Mouse (Mus musculus) liver, adult 2 months (tissue): ENCODE measurements around the gene Grn. TPM values are rescaled to one million over a fixed set of nuclear protein-coding genes. Genes with fewer than 3 reads are reported as not detected.
A peak's percentile ranks its signal among the peaks of the same experiment; 100 is the strongest.
"Not testable (repeated sequence)": the region's sequence is repeated elsewhere in the genome, so short reads cannot be mapped to it uniquely, and the experiment has no call there.

Experiments used
- DNase-seq: peaks from one replicate; pipeline ENCODE4 v3.0.0-alpha.2; 2011; ENCODE audit warnings: low read depth, low spot score; ENCODE audit errors: extremely low read depth
- H3K27ac ChIP-seq: fragments of 200-500 bp; replicated peaks from 2 replicates; pipeline ENCODE4 v1.5.1; 2012; ENCODE audit warnings: low read depth, mild to moderate bottlenecking, control low read depth, inconsistent platforms, low read length; ENCODE audit not compliant: insufficient read depth
- H3K27me3 ChIP-seq: fragments of 200-500 bp; 2 replicates; pipeline ENCODE4 v1.6.1; 2012; ENCODE audit warnings: mild to moderate bottlenecking, moderate library complexity, low read length, inconsistent platforms; ENCODE audit not compliant: control insufficient read depth, insufficient read depth
- H3K36me3 ChIP-seq: fragments of 200-500 bp; 2 replicates; pipeline ENCODE4 v1.6.1; 2012; ENCODE audit warnings: low read length, inconsistent platforms; ENCODE audit not compliant: control insufficient read depth, insufficient read depth
- H3K4me1 ChIP-seq: fragments of 200-500 bp; 2 replicates; pipeline ENCODE4 v1.6.1; 2011; ENCODE audit warnings: low read length; ENCODE audit not compliant: control insufficient read depth, insufficient read depth
- H3K4me3 ChIP-seq: fragments of 200-500 bp; 2 replicates; pipeline ENCODE4 v1.5.1; 2011; ENCODE audit warnings: low read depth, mild to moderate bottlenecking, control low read depth, low read length, moderate library complexity; ENCODE audit not compliant: insufficient read depth
- H3K79me2 ChIP-seq: fragments of 200-500 bp; 2 replicates; pipeline ENCODE4 v1.6.1; 2012; ENCODE audit warnings: inconsistent platforms, mild to moderate bottlenecking, low read length, moderate library complexity; ENCODE audit not compliant: control insufficient read depth, insufficient read depth
- H3K9ac ChIP-seq: fragments of 200-500 bp; 2 replicates; pipeline ENCODE4 v1.6.1; 2012; ENCODE audit warnings: low read depth, mild to moderate bottlenecking, control low read depth, inconsistent platforms, low read length
- CTCF ChIP-seq: fragments of 200-500 bp; IDR thresholded peaks from 2 replicates; pipeline ENCODE4 v1.5.1; 2011; ENCODE audit warnings: low read depth, low read length, control low read depth
- POLR2A ChIP-seq: fragments of 200-500 bp; IDR thresholded peaks from 2 replicates; pipeline ENCODE4 v1.6.1; 2011; ENCODE audit warnings: low read length, control low read depth; ENCODE audit not compliant: insufficient read depth; ENCODE audit errors: extremely low read depth
- WGBS: fragments of 180-500 bp; shearing (Covaris S2); methylation state at CpG from one replicate; pipeline ENCODE4 v1.1.7; 2018; 5-methylcytosine and 5-hydroxymethylcytosine counted together
- polyA plus RNA-seq: library from polyadenylated mRNA; depleted of rRNA; stranded (reverse); fragments of >200 nt; gene quantifications from 2 replicates; pipeline ENCODE4 v1.2.3, GENCODE M21; 2012
- total RNA-seq: library from RNA; depleted of rRNA; stranded (reverse); fragments of >200 nt; gene quantifications from 2 replicates; pipeline ENCODE4 v1.2.3, GENCODE M21; 2014

Grn gene
- total and polyA plus RNA-seq, 2 experiments: 53.7 to 155 TPM

GRCm38 (mm10) chr11:102385075-102385474, 45.0 kb upstream of the Grn start:
- peaks cover 5% of the 10 kb centered on the region for H3K4me1 ChIP-seq
- no peak overlapping the region for H3K4me3 ChIP-seq
- no peak for DNase-seq
- H3K27ac ChIP-seq: no peak overlapping the region
- H3K9ac ChIP-seq: no peak overlapping the region
- no peaks in the 10 kb centered on the region for H3K36me3 ChIP-seq
- no peaks in the 10 kb centered on the region for H3K79me2 ChIP-seq
- TF ChIP-seq POLR2A (no peak), CTCF (no peak)
- no peaks in the 10 kb centered on the region for H3K27me3 ChIP-seq
- WGBS: 63% methylated on average over 4 of the region's 4 CpGs

DNA sequence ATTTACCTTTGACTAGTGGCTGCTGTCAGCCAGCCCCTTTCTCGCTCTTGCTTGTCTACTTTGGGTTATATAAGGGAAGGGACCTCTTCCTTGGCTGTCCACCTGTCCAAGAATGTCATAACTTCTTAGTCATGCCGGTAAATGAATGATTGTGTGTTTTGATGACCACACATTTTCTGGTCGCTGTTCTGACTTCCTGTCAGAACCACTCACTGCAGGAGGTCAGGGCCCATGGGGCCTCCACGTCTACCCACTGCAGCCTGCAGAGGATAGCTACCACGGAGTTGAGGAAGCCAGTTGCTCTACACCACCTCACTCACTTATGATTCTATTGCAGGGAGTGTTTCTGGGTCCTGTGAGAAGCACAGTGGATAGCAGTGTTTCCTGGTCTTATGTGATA, 44.0 kb upstream of the Grn start:
- no peaks in the 10 kb centered on the region for H3K79me2 ChIP-seq
- H3K4me3 ChIP-seq: no peak overlapping the region
- H3K27me3 ChIP-seq: no peaks in the 10 kb centered on the region
- TF ChIP-seq CTCF: no peak
- H3K9ac ChIP-seq: no peak overlapping the region
- H3K27ac ChIP-seq: no peak overlapping the region
- H3K36me3 ChIP-seq: no peaks in the 10 kb centered on the region
- DNase-seq: no peak
- H3K4me1 ChIP-seq: peaks cover 4% of the 10 kb centered on the region
- 73% methylated on average over 5 of the region's 5 CpGs for WGBS

- H3K4me3 ChIP-seq, H3K79me2 ChIP-seq, H3K27me3 ChIP-seq, H3K36me3 ChIP-seq, H3K27ac ChIP-seq, H3K9ac ChIP-seq, H3K4me1 ChIP-seq, DNase-seq: not testable (repeated sequence)
- 92% methylated on average over 4 of the region's 5 CpGs for WGBS
Measured at GRCm38 (mm10) chr11:102389436-102389835, 40.7 kb upstream of the Grn start.

GRCm38 (mm10) chr11:102392441-102393237, 37.5 kb upstream of the Grn start:
- Histone ChIP-seq H3K4me1 (peaks cover 5% of the 10 kb centered on the region), H3K79me2 (no peaks in the 10 kb centered on the region), H3K36me3 (no peaks in the 10 kb centered on the region), H3K27me3 (no peaks in the 10 kb centered on the region), H3K9ac (peak overlapping the region; percentile 77), H3K4me3 (peak overlapping the region; percentile 72), H3K27ac (peak overlapping the region; percentile 99)
- DNase-seq: peak; percentile 87
- TF ChIP-seq CTCF (no peak), POLR2A (no peak)
- WGBS: 5% methylated on average over 15 of the region's 15 CpGs

DNA sequence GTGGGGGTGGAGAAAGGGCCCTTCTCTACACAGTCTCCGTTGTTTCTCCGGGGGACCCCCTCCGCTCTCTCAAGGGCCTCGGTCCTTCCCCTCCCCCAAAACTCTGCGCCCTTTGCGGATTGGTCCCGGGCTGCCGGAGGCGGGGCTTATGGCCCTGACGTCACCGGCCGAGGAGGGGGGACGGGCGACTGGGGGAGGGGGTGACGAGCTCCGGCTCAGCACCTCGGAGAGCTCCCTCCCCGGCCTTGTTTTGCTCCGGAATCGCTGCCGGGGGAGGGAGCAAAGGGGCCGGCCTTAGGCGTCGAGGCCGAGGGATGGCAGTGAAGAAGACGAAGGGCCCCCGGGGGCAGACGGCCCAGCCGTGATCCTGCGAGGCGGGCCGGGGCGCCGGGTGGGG, 36.9 kb upstream of the Grn start, which contains the start of gene Rundc3a:
Gene Rundc3a, plus strand, starts transcription at position 166 of the 397 bp plus-strand sequence.
- peak within 1 kb of the TSS; percentile 99 for H3K27ac ChIP-seq

DNA sequence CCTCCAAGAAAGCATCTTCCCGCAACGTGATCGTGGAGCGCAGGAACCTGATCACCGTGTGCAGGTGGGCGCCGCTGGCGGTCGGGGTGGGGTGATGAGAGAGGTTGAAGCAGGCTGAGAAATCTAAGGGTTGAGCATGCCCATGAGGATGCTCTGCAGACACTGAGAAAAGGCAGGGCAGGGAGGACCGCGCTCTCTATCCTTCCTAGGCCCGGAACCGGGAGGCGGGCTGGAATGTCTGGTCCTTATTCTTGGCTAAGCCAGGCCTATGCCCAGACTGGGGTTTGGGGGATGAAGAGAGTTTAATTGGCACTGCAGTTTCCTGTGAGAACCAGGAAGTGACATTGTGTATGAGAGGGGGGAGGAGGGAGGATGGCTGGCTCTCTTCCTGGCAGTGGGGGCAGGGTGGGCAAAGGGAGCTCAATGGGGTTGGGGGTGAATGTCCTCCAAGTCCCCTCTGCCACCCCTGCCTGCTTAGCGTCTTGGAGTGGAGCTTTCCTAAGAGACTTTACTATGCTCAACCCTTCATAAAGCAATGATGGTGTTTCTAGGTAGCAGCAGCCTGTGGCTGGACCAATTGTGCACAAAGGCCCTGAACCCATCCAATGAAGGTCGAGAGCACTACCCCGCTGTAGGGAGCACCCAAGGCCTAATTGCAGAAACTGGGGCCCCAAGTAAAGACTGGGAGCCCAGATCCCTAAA, 36.2 kb upstream of the Grn start:
- Histone ChIP-seq H3K79me2 (no peaks in the 10 kb centered on the region), H3K4me3 (peak overlapping the region; percentile 0; the same call in 1 of the 2 replicates), H3K4me1 (peaks cover 5% of the 10 kb centered on the region), H3K27ac (no peak overlapping the region), H3K36me3 (no peaks in the 10 kb centered on the region), H3K27me3 (no peaks in the 10 kb centered on the region), H3K9ac (0 out of 2 replicates have a peak overlapping the region, but pooled peaks have one; percentile 3)
- no peak for TF ChIP-seq CTCF
- no peak for TF ChIP-seq POLR2A
- 19% methylated on average over 17 of the region's 17 CpGs for WGBS
- DNase-seq: no peak

More for the DNA sequence above, 36.9 kb upstream of the Grn start, which contains the start of gene Rundc3a:
- Histone ChIP-seq H3K36me3 (no peaks in the 10 kb centered on the region), H3K9ac (peak within 1 kb of the TSS; percentile 77), H3K79me2 (no peaks in the 10 kb centered on the region), H3K4me1 (peaks cover 5% of the 10 kb centered on the region), H3K4me3 (peak within 1 kb of the TSS; percentile 72), H3K27me3 (no peaks in the 10 kb centered on the region)
- 2% methylated on average over 34 of the region's 34 CpGs for WGBS
- no peak for TF ChIP-seq POLR2A
- no peak for TF ChIP-seq CTCF
- peak; percentile 57 for DNase-seq
